Mouse (Mus musculus): ENCODE measurements around the gene Gbp9. TPM values are rescaled to one million over a fixed set of nuclear protein-coding genes. Genes with fewer than 3 reads are reported as not detected.
"Not testable (repeated sequence)": the region's sequence is repeated elsewhere in the genome, so short reads cannot be mapped to it uniquely, and the experiment has no call there.

Gene Gbp9
- polyA plus RNA-seq, 1 experiment: 10.8 TPM

GRCm38 (mm10) chr5:105081900-105082299 is 57.4 kb downstream of the Gbp9 start:
- DNase-seq (ENCODE audit: low read depth in 1 of 2, low spot score in 2 of 2): no peak
- Histone ChIP-seq H3K27me3 (ENCODE audit: control insufficient read depth, insufficient read depth, low read length) (no peaks in the 10 kb centered on the region), H3K36me3 (ENCODE audit: control insufficient read depth, insufficient read depth, low read length) (peaks cover 23% of the 10 kb centered on the region), H3K4me3 (ENCODE audit: extremely low read depth, insufficient read depth, insufficient read length) (no peak overlapping the region), H3K27ac (ENCODE audit: insufficient read depth, low read length) (no peak overlapping the region), H3K4me1 (ENCODE audit: control insufficient read depth, insufficient read depth, insufficient read length) (no peaks in the 10 kb centered on the region)
- TF ChIP-seq CTCF (IDR thresholded peaks at IDR 0.05; ENCODE audit: extremely low read depth, insufficient read depth, insufficient read length, insufficient replicate concordance) (no peak), POLR2A (IDR thresholded peaks at IDR 0.05; ENCODE audit: low read depth, low read length) (no peak)

GRCm38 (mm10) chr5:105068356-105068755 is 71.0 kb downstream of the Gbp9 start:
- DNase-seq (ENCODE audit: low read depth in 1 of 2, low spot score in 2 of 2): not testable (repeated sequence)

GRCm38 (mm10) chr5:105064443-105064842 is 74.9 kb downstream of the Gbp9 start:
- not testable (repeated sequence) for H3K4me3 ChIP-seq (ENCODE audit: extremely low read depth, insufficient read depth, insufficient read length); H3K27me3 ChIP-seq (ENCODE audit: control insufficient read depth, insufficient read depth, low read length); DNase-seq (ENCODE audit: low read depth in 1 of 2, low spot score in 2 of 2); H3K4me1 ChIP-seq (ENCODE audit: control insufficient read depth, insufficient read depth, insufficient read length); H3K27ac ChIP-seq (ENCODE audit: insufficient read depth, low read length); H3K36me3 ChIP-seq (ENCODE audit: control insufficient read depth, insufficient read depth, low read length)
- WGBS: 36% methylated on average over 2 of the region's 2 CpGs

More at GRCm38 (mm10) chr5:105068356-105068755, 71.0 kb downstream of the Gbp9 start:
- not testable (repeated sequence) for H3K27ac ChIP-seq (ENCODE audit: insufficient read depth, low read length); H3K4me1 ChIP-seq (ENCODE audit: control insufficient read depth, insufficient read depth, insufficient read length); H3K4me3 ChIP-seq (ENCODE audit: extremely low read depth, insufficient read depth, insufficient read length); H3K27me3 ChIP-seq (ENCODE audit: control insufficient read depth, insufficient read depth, low read length); H3K36me3 ChIP-seq (ENCODE audit: control insufficient read depth, insufficient read depth, low read length)

GRCm38 (mm10) chr5:105063321-105063720 is 76.0 kb downstream of the Gbp9 start:
- no peaks in the 10 kb centered on the region for H3K27me3 ChIP-seq (ENCODE audit: control insufficient read depth, insufficient read depth, low read length)
- TF ChIP-seq CTCF (IDR thresholded peaks at IDR 0.05; ENCODE audit: extremely low read depth, insufficient read depth, insufficient read length, insufficient replicate concordance) (no peak), POLR2A (IDR thresholded peaks at IDR 0.05; ENCODE audit: low read depth, low read length) (no peak)
- WGBS: 96% methylated on average over 1 of the region's 1 CpGs
- no peak overlapping the region for H3K27ac ChIP-seq (ENCODE audit: insufficient read depth, low read length)
- H3K36me3 ChIP-seq (ENCODE audit: control insufficient read depth, insufficient read depth, low read length): no peaks in the 10 kb centered on the region
- H3K4me1 ChIP-seq (ENCODE audit: control insufficient read depth, insufficient read depth, insufficient read length): no peaks in the 10 kb centered on the region
- no peak for DNase-seq (ENCODE audit: low read depth in 1 of 2, low spot score in 2 of 2)
- no peak overlapping the region for H3K4me3 ChIP-seq (ENCODE audit: extremely low read depth, insufficient read depth, insufficient read length)

GRCm38 (mm10) chr5:105062403-105062802 is 76.9 kb downstream of the Gbp9 start:
- not testable (repeated sequence) for H3K4me3 ChIP-seq (ENCODE audit: extremely low read depth, insufficient read depth, insufficient read length); DNase-seq (ENCODE audit: low read depth in 1 of 2, low spot score in 2 of 2); H3K4me1 ChIP-seq (ENCODE audit: control insufficient read depth, insufficient read depth, insufficient read length); H3K27me3 ChIP-seq (ENCODE audit: control insufficient read depth, insufficient read depth, low read length); H3K36me3 ChIP-seq (ENCODE audit: control insufficient read depth, insufficient read depth, low read length); H3K27ac ChIP-seq (ENCODE audit: insufficient read depth, low read length)
- WGBS: 30% methylated on average over 2 of the region's 2 CpGs

GRCm38 (mm10) chr5:105060224-105060623 is 79.1 kb downstream of the Gbp9 start:
- Histone ChIP-seq H3K4me3 (ENCODE audit: extremely low read depth, insufficient read depth, insufficient read length) (no peak overlapping the region), H3K27ac (ENCODE audit: insufficient read depth, low read length) (no peak overlapping the region), H3K27me3 (ENCODE audit: control insufficient read depth, insufficient read depth, low read length) (no peaks in the 10 kb centered on the region), H3K4me1 (ENCODE audit: control insufficient read depth, insufficient read depth, insufficient read length) (no peaks in the 10 kb centered on the region), H3K36me3 (ENCODE audit: control insufficient read depth, insufficient read depth, low read length) (no peaks in the 10 kb centered on the region)
- WGBS: 58% methylated on average over 2 of the region's 2 CpGs
- no peak for DNase-seq (ENCODE audit: low read depth in 1 of 2, low spot score in 2 of 2)
- TF ChIP-seq CTCF (IDR thresholded peaks at IDR 0.05; ENCODE audit: extremely low read depth, insufficient read depth, insufficient read length, insufficient replicate concordance) (no peak), POLR2A (IDR thresholded peaks at IDR 0.05; ENCODE audit: low read depth, low read length) (no peak)

- WGBS: 90% methylated on average over 2 of the region's 2 CpGs
- no peaks in the 10 kb centered on the region for H3K4me1 ChIP-seq (ENCODE audit: control insufficient read depth, insufficient read depth, insufficient read length)
- DNase-seq (ENCODE audit: low read depth in 1 of 2, low spot score in 2 of 2): no peak
- H3K4me3 ChIP-seq (ENCODE audit: extremely low read depth, insufficient read depth, insufficient read length): no peak overlapping the region
- no peaks in the 10 kb centered on the region for H3K27me3 ChIP-seq (ENCODE audit: control insufficient read depth, insufficient read depth, low read length)
- no peak for TF ChIP-seq CTCF (IDR thresholded peaks at IDR 0.05; ENCODE audit: extremely low read depth, insufficient read depth, insufficient read length, insufficient replicate concordance)
- TF ChIP-seq POLR2A (IDR thresholded peaks at IDR 0.05; ENCODE audit: low read depth, low read length): no peak
- H3K36me3 ChIP-seq (ENCODE audit: control insufficient read depth, insufficient read depth, low read length): no peaks in the 10 kb centered on the region
- no peak overlapping the region for H3K27ac ChIP-seq (ENCODE audit: insufficient read depth, low read length)
Measured at GRCm38 (mm10) chr5:105055279-105055678, 84.1 kb downstream of the Gbp9 start.

GRCm38 (mm10) chr5:105053471-105054169 is 85.7 kb downstream of the Gbp9 start:
- H3K4me1 ChIP-seq (ENCODE audit: control insufficient read depth, insufficient read depth, insufficient read length); H3K27me3 ChIP-seq (ENCODE audit: control insufficient read depth, insufficient read depth, low read length); H3K36me3 ChIP-seq (ENCODE audit: control insufficient read depth, insufficient read depth, low read length): not testable (repeated sequence)
- DNase-seq (ENCODE audit: low read depth in 1 of 2, low spot score in 2 of 2): peak; percentile 5 to 32
- whole genome bisulfite sequencing: 28% methylated on average over 1 of the region's 1 CpGs
- H3K4me3 ChIP-seq (ENCODE audit: extremely low read depth, insufficient read depth, insufficient read length): peak overlapping the region; percentile 53
- peak overlapping the region; percentile 73 for H3K27ac ChIP-seq (ENCODE audit: insufficient read depth, low read length)
